Mouse (Mus musculus): Measurements from ENCODE around the gene Susd1. TPM values are rescaled to one million over a fixed set of nuclear protein-coding genes. Genes with fewer than 3 reads are reported as not detected.

Gene Susd1
- polyA plus RNA-seq, 1 experiment from 2014 or later, result 8.3 TPM

DNA sequence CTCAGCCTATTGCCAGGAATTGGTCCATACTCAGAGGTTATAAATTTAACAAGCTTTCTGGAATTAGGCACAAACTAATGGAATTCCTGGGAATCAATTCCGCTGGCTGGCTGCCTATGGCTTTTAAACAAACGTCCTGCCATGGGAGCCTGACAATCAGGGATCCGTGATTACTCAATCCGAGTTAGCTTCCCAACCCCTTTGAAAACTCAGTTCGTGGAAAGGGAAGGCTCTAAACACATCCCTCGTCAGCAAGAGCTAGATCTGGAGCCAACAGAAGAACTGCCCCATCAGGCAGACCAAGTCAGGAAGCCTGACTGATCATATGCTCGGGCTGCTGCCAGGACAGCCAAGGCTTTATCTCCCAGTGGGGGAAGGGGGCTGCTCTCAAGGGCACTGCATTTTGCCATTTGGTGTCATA, 115.2 kb downstream of the Susd1 start:
- no peaks in the 10 kb centered on the region for H3K36me3 ChIP-seq (ENCODE audit: control insufficient read depth, insufficient read depth, low read length)
- H3K9me3 ChIP-seq (ENCODE audit: control insufficient read depth, low read length), result no peaks in the 10 kb centered on the region
- ATAC-seq (replicated peaks; ENCODE audit: low FRiP score, low TSS enrichment, low read depth) (no peak), DNase-seq (ENCODE audit: low spot score) (no peak)
- H3K27ac ChIP-seq (ENCODE audit: low read depth), result no peak overlapping the region
- H3K9ac ChIP-seq (ENCODE audit: low read length), result no peak overlapping the region
- 35% methylated on average over 7 of the region's 7 CpGs for WGBS
- peaks cover 7% of the 10 kb centered on the region; the same call in 1 of the 2 replicates for H3K4me1 ChIP-seq (replicated peaks; ENCODE audit: control insufficient read depth, insufficient read depth, low read length)
- no peak overlapping the region for H3K4me3 ChIP-seq (ENCODE audit: low read depth, low read length)
- H3K27me3 ChIP-seq (replicated peaks; ENCODE audit: control insufficient read depth, insufficient read depth, low read length), result no peaks in the 10 kb centered on the region
- no peak overlapping the region for H3K4me2 ChIP-seq (ENCODE audit: low read length)

- H3K36me3 ChIP-seq (ENCODE audit: control insufficient read depth, insufficient read depth, low read length), result no peaks in the 10 kb centered on the region
- H3K27ac ChIP-seq (ENCODE audit: low read depth), result no peak overlapping the region
- H3K4me2 ChIP-seq (ENCODE audit: low read length), result no peak overlapping the region
- peaks cover 7% of the 10 kb centered on the region; the same call in 1 of the 2 replicates for H3K4me1 ChIP-seq (replicated peaks; ENCODE audit: control insufficient read depth, insufficient read depth, low read length)
- H3K4me3 ChIP-seq (ENCODE audit: low read depth, low read length), result no peak overlapping the region
- H3K27me3 ChIP-seq (replicated peaks; ENCODE audit: control insufficient read depth, insufficient read depth, low read length), result no peaks in the 10 kb centered on the region
- no peak overlapping the region for H3K9ac ChIP-seq (ENCODE audit: low read length)
- no peaks in the 10 kb centered on the region for H3K9me3 ChIP-seq (ENCODE audit: control insufficient read depth, low read length)
- DNase-seq (ENCODE audit: low spot score) (no peak), ATAC-seq (replicated peaks; ENCODE audit: low FRiP score, low TSS enrichment, low read depth) (no peak)
- 60% methylated on average over 3 of the region's 3 CpGs for WGBS
Observed at GRCm38 (mm10) chr4:59322733-59323132, 115.7 kb downstream of the Susd1 start.

DNA sequence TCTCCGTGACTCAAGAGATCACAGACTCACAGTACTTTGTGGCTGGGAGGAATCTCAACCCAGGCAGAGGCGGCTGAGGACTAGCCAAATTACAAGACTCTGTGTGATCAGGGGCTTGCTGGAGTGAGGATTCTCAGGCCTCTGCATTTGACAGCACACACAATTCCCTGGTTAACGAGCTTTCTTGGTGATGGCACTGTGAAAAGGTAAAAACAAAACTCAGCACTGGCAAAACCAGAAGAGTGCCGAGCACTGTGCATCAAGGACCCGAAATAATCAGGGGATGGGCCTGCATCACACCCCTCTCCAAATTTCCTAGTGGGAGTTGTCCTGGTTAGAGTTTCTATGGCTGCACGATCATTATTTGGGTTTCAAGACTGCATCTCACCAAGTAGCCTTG, 116.4 kb downstream of the Susd1 start:
- ATAC-seq (replicated peaks; ENCODE audit: low FRiP score, low TSS enrichment, low read depth), result no peak
- DNase-seq (ENCODE audit: low spot score), result no peak
- WGBS, result 88% methylated on average over 6 of the region's 6 CpGs

DNA sequence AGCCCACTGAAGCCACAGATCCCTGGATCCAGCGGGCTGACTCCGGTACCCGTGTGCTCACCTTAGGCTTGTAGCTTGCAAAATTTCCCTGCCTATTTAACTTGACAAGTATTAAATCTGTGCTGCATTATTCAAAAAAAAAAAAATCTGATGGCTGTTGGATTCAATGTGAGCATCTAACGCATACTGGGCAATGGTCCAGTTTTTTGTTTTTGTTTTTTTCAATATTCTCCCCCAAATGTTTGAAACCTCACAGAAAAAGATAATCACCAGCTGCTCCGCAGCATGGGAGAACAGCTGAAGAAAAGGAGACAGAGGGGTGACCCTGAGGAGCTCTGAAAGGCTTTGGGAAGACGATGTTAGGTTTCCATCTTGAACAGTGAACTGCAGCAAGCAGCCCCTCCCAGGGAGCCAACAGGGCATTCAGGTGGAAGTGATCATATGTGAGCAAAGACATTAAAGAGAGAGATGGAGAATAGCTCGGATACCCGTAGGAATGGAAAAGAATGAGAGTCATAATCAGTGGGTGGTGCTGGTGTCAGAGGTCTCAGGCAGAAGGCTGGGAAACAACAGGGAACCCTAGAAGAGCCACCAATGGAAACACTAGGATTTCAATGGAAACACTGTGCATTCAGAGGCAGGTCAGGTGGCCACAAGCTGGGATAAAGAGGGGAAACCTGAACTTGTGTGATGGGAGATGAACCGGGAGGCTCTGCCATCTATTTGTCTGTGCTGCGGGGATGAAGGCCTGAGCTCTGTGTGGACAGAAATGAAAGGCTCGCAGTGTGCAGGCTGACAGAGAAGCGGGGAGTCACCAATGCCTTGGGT, 117.0 kb downstream of the Susd1 start:
- H3K4me2 ChIP-seq (ENCODE audit: low read length), result no peak overlapping the region
- no peaks in the 10 kb centered on the region for H3K9me3 ChIP-seq (ENCODE audit: control insufficient read depth, low read length)
- H3K27ac ChIP-seq (ENCODE audit: low read depth), result no peak overlapping the region
- 81% methylated on average over 12 of the region's 12 CpGs for WGBS
- ATAC-seq (replicated peaks; ENCODE audit: low FRiP score, low TSS enrichment, low read depth) (no peak), DNase-seq (ENCODE audit: low spot score) (no peak)
- H3K4me1 ChIP-seq (replicated peaks; ENCODE audit: control insufficient read depth, insufficient read depth, low read length), result peaks cover 7% of the 10 kb centered on the region; the same call in 1 of the 2 replicates
- H3K27me3 ChIP-seq (replicated peaks; ENCODE audit: control insufficient read depth, insufficient read depth, low read length), result no peaks in the 10 kb centered on the region
- no peaks in the 10 kb centered on the region for H3K36me3 ChIP-seq (ENCODE audit: control insufficient read depth, insufficient read depth, low read length)
- H3K9ac ChIP-seq (ENCODE audit: low read length), result no peak overlapping the region
- H3K4me3 ChIP-seq (ENCODE audit: low read depth, low read length), result no peak overlapping the region

More for the DNA sequence above, 116.4 kb downstream of the Susd1 start:
- Histone ChIP-seq H3K36me3 (ENCODE audit: control insufficient read depth, insufficient read depth, low read length) (no peaks in the 10 kb centered on the region), H3K9me3 (ENCODE audit: control insufficient read depth, low read length) (no peaks in the 10 kb centered on the region), H3K4me3 (ENCODE audit: low read depth, low read length) (no peak overlapping the region), H3K9ac (ENCODE audit: low read length) (no peak overlapping the region), H3K27ac (ENCODE audit: low read depth) (no peak overlapping the region), H3K4me2 (ENCODE audit: low read length) (no peak overlapping the region), H3K4me1 (replicated peaks; ENCODE audit: control insufficient read depth, insufficient read depth, low read length) (peaks cover 7% of the 10 kb centered on the region; the same call in 1 of the 2 replicates), H3K27me3 (replicated peaks; ENCODE audit: control insufficient read depth, insufficient read depth, low read length) (no peaks in the 10 kb centered on the region)

DNA sequence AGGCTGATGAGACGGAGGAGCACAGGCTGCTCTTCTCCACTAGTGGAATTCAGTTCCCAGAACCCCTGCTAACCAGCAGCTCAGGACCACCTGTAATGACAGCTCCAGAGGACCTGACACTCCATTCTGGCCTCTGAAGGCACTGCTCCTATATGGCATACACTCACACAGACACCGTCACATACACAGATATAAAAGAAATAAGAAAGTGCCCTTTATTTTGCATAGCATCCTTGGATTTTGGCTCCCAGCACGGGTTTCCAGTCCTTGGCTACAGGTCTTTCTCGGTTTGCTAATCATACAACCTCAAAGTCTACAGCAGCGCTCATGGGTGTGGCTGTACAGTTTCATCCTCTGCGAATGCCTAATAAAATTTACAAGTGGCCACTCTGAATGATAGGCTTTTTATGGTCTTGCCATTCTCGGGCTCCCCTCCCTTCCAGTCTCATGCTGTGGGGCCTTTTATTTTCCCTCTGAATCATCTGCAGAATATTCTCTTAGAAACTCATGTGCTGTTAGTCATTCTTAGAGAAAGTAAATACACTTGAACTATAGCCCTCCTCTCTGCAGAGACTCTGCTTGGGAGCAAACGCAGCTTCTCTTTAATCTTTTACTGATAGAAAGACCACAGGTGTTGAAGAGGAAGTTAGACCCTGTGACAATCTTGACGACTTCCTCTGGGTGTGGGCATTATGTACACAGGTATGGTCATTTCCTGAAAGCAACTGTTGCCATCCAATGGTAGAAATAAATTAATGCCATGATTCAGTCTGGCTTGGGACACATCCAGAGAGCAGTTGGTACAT, 119.1 kb downstream of the Susd1 start:
- H3K4me1 ChIP-seq (replicated peaks; ENCODE audit: control insufficient read depth, insufficient read depth, low read length), result peaks cover 14% of the 10 kb centered on the region; the same call in 1 of the 2 replicates
- H3K4me3 ChIP-seq (ENCODE audit: low read depth, low read length), result no peak overlapping the region
- peak overlapping the region; percentile 74 for H3K27ac ChIP-seq (ENCODE audit: low read depth)
- H3K4me2 ChIP-seq (ENCODE audit: low read length), result no peak overlapping the region
- no peaks in the 10 kb centered on the region for H3K27me3 ChIP-seq (replicated peaks; ENCODE audit: control insufficient read depth, insufficient read depth, low read length)
- H3K9ac ChIP-seq (ENCODE audit: low read length), result no peak overlapping the region
- no peaks in the 10 kb centered on the region for H3K9me3 ChIP-seq (ENCODE audit: control insufficient read depth, low read length)
- DNase-seq (ENCODE audit: low spot score) (peak; percentile 58), ATAC-seq (replicated peaks; ENCODE audit: low FRiP score, low TSS enrichment, low read depth) (peak; percentile 90)
- 51% methylated on average over 9 of the region's 9 CpGs for WGBS
- no peaks in the 10 kb centered on the region for H3K36me3 ChIP-seq (ENCODE audit: control insufficient read depth, insufficient read depth, low read length)

- H3K27ac ChIP-seq (ENCODE audit: low read depth), result peak overlapping the region; percentile 74
- H3K4me2 ChIP-seq (ENCODE audit: low read length), result no peak overlapping the region
- peaks cover 14% of the 10 kb centered on the region; the same call in 1 of the 2 replicates for H3K4me1 ChIP-seq (replicated peaks; ENCODE audit: control insufficient read depth, insufficient read depth, low read length)
- WGBS, result 66% methylated on average over 6 of the region's 6 CpGs
- H3K4me3 ChIP-seq (ENCODE audit: low read depth, low read length), result no peak overlapping the region
- H3K9me3 ChIP-seq (ENCODE audit: control insufficient read depth, low read length), result no peaks in the 10 kb centered on the region
- H3K9ac ChIP-seq (ENCODE audit: low read length), result no peak overlapping the region
- no peaks in the 10 kb centered on the region for H3K36me3 ChIP-seq (ENCODE audit: control insufficient read depth, insufficient read depth, low read length)
- DNase-seq (ENCODE audit: low spot score) (peak; percentile 51), ATAC-seq (replicated peaks; ENCODE audit: low FRiP score, low TSS enrichment, low read depth) (0 out of 2 replicates have a peak, but pooled peaks have one; percentile 21)
- no peaks in the 10 kb centered on the region for H3K27me3 ChIP-seq (replicated peaks; ENCODE audit: control insufficient read depth, insufficient read depth, low read length)
Observed at GRCm38 (mm10) chr4:59318602-59319001, 119.8 kb downstream of the Susd1 start.

DNA sequence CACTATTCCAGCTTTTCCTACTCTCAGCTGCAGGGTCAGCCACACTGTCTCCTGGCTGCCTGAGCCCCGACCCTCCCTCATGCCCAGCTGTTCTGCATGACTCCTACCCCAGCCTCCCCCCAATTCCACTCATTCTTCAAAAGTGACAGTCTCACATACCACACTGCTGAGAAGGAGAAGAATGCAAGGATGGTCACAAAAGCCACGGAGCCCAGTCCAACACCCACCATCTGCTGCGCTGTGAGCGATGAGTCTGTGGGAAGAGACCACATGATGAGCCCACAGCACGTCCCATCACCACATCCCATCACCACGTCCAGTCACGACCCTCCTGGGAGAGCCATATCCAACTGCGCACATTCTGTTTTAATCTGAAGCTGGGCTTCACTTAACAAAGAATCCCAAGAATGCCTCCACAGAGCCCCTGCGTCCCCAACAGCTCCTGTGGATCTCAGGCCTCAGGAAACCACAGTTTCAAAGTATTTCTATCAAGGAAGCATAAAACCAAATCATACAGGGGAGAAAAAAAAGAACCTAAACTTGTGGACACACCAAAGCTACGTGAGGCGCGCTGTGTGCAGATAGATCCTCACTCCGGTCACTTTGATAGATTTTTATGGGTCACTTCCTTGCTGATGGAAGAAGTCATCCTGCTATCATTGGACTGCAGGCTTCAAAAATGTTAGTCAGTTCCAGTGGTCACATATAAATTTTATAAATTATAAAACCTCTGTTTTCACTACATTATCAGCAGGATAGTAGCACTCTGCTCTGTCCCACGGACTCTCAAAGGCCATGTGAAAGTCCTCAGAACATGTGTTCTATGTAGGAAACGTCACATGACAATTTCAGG, 122.7 kb downstream of the Susd1 start:
- Histone ChIP-seq H3K36me3 (ENCODE audit: control insufficient read depth, insufficient read depth, low read length) (no peaks in the 10 kb centered on the region), H3K9me3 (ENCODE audit: control insufficient read depth, low read length) (no peaks in the 10 kb centered on the region), H3K27ac (ENCODE audit: low read depth) (no peak overlapping the region), H3K4me2 (ENCODE audit: low read length) (no peak overlapping the region), H3K9ac (ENCODE audit: low read length) (no peak overlapping the region), H3K4me1 (replicated peaks; ENCODE audit: control insufficient read depth, insufficient read depth, low read length) (peaks cover 8% of the 10 kb centered on the region; the same call in 1 of the 2 replicates), H3K27me3 (replicated peaks; ENCODE audit: control insufficient read depth, insufficient read depth, low read length) (no peaks in the 10 kb centered on the region), H3K4me3 (ENCODE audit: low read depth, low read length) (no peak overlapping the region)
- 57% methylated on average over 15 of the region's 15 CpGs for WGBS
- DNase-seq (ENCODE audit: low spot score), result no peak
- ATAC-seq (replicated peaks; ENCODE audit: low FRiP score, low TSS enrichment, low read depth), result no peak

- WGBS, result 30% methylated on average over 3 of the region's 3 CpGs
- H3K9me3 ChIP-seq (ENCODE audit: control insufficient read depth, low read length), result no peaks in the 10 kb centered on the region
- ATAC-seq (replicated peaks; ENCODE audit: low FRiP score, low TSS enrichment, low read depth) (no peak), DNase-seq (ENCODE audit: low spot score) (no peak)
- no peaks in the 10 kb centered on the region for H3K27me3 ChIP-seq (replicated peaks; ENCODE audit: control insufficient read depth, insufficient read depth, low read length)
- no peak overlapping the region for H3K27ac ChIP-seq (ENCODE audit: low read depth)
- H3K9ac ChIP-seq (ENCODE audit: low read length), result no peak overlapping the region
- no peak overlapping the region for H3K4me2 ChIP-seq (ENCODE audit: low read length)
- no peaks in the 10 kb centered on the region for H3K36me3 ChIP-seq (ENCODE audit: control insufficient read depth, insufficient read depth, low read length)
- peaks cover 8% of the 10 kb centered on the region; the same call in 1 of the 2 replicates for H3K4me1 ChIP-seq (replicated peaks; ENCODE audit: control insufficient read depth, insufficient read depth, low read length)
- H3K4me3 ChIP-seq (ENCODE audit: low read depth, low read length), result no peak overlapping the region
Observed at GRCm38 (mm10) chr4:59314939-59315552, 123.4 kb downstream of the Susd1 start.
